Mouse (Mus musculus) cerebellum, adult 2 months (tissue): ENCODE results near the gene Gins3.

ENCODE experiments used
- CTCF ChIP-seq: fragments of 200-500 bp; IDR thresholded peaks from 2 replicates; pipeline ENCODE4 v1.5.1; 2011; ENCODE audit warnings: low read depth, mild to moderate bottlenecking, control low read depth, low read length, moderate library complexity, borderline replicate concordance; ENCODE audit not compliant: insufficient read depth
- POLR2A ChIP-seq: fragments of 200-500 bp; IDR thresholded peaks from 2 replicates; pipeline ENCODE4 v1.6.1; 2011; ENCODE audit warnings: low read length, control low read depth, borderline replicate concordance; ENCODE audit not compliant: insufficient read depth

DNA sequence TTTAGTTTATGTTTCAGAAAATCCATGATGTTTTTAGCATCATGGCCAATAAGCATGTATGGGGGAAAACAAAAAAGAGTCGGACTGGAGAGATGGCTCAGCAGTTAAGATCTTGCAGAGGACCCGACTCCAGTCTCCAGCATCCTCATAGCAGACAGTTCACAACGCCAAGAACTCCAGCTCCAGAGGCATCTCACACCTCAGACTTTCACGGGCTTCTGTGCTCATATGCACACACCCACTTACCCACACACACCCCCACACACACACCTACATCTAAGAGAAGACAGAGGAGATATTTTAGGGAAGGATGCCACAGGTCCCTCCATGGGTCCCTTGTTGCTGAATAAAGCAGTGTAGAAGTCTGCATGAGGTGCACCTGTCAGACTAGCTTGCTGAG lies 42.7 kb upstream of the Gins3 start:
- TF ChIP-seq POLR2A: no peak
- no peak for TF ChIP-seq CTCF
